Mouse (Mus musculus): ENCODE measurements around the gene Arhgef7. TPM values are rescaled to one million over a fixed set of nuclear protein-coding genes. Genes with fewer than 3 reads are reported as not detected.

The Arhgef7 gene
- polyA plus RNA-seq, 1 experiment from 2014 or later: 54.1 TPM

GRCm38 (mm10) chr8:11827312-11827711, 99.8 kb downstream of the Arhgef7 start:
- Histone ChIP-seq H3K27ac (ENCODE audit: low read length) (no peak overlapping the region), H3K4me3 (ENCODE audit: low read length) (no peak overlapping the region), H3K27me3 (ENCODE audit: control insufficient read depth, insufficient read depth, low read length) (no peaks in the 10 kb centered on the region), H3K4me2 (ENCODE audit: low read depth, low read length) (no peak overlapping the region), H3K36me3 (ENCODE audit: control insufficient read depth, insufficient read depth) (peaks cover 30% of the 10 kb centered on the region), H3K9me3 (replicated peaks; ENCODE audit: control insufficient read depth, low read length) (no peaks in the 10 kb centered on the region), H3K9ac (ENCODE audit: low read length) (no peak overlapping the region), H3K4me1 (ENCODE audit: control insufficient read depth, insufficient read depth, low read length) (peaks cover 12% of the 10 kb centered on the region)
- 61% methylated on average over 3 of the region's 3 CpGs for WGBS
- no peak for ATAC-seq (replicated peaks; ENCODE audit: extremely low read depth, insufficient read depth, low FRiP score)

DNA sequence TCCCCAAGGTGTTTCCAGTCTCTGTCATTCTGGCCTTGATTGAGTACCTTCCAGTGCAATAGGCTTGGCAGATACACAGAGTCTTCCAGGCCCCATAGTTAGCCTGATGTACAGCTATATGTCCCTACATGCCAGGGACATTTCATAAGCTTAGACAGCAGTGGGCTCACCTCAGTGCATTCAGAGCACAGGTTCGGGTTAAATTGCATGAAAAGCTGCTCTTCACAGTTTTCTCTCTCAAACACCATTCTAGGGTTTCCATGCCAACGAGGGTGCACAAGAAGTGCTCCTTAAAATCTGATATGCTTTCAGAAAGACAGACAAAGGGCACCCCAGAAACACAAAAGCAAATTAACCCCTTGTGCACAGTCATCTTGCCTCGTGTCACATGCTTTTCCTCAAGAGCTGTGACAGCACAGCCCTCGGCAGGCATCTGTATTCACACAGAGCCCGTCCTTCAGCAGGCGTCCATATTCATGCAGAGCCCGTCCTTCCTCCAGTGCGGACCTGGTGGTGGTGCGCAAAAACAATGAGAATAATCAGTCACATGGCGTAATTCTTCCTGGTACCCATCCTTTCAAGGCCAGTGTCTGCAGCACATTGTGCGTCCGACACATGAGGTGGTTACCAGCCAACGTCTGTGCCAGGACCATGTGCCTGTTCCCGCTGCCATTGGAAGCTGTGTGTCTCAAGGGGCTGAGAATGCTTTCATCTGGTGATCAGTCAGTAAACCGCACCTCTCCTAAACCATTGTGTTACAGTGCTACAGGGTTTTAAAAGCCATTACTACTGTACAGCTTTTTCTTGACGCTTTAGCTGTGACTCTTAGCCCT, 102.9 kb downstream of the Arhgef7 start:
- H3K4me1 ChIP-seq (ENCODE audit: control insufficient read depth, insufficient read depth, low read length): no peaks in the 10 kb centered on the region
- no peak overlapping the region for H3K4me3 ChIP-seq (ENCODE audit: low read length)
- H3K4me2 ChIP-seq (ENCODE audit: low read depth, low read length): no peak overlapping the region
- 77% methylated on average over 16 of the region's 16 CpGs for WGBS
- H3K27me3 ChIP-seq (ENCODE audit: control insufficient read depth, insufficient read depth, low read length): no peaks in the 10 kb centered on the region
- no peak overlapping the region for H3K9ac ChIP-seq (ENCODE audit: low read length)
- peaks cover 35% of the 10 kb centered on the region for H3K36me3 ChIP-seq (ENCODE audit: control insufficient read depth, insufficient read depth)
- ATAC-seq (replicated peaks; ENCODE audit: extremely low read depth, insufficient read depth, low FRiP score): no peak
- no peaks in the 10 kb centered on the region for H3K9me3 ChIP-seq (replicated peaks; ENCODE audit: control insufficient read depth, low read length)
- H3K27ac ChIP-seq (ENCODE audit: low read length): no peak overlapping the region

DNA sequence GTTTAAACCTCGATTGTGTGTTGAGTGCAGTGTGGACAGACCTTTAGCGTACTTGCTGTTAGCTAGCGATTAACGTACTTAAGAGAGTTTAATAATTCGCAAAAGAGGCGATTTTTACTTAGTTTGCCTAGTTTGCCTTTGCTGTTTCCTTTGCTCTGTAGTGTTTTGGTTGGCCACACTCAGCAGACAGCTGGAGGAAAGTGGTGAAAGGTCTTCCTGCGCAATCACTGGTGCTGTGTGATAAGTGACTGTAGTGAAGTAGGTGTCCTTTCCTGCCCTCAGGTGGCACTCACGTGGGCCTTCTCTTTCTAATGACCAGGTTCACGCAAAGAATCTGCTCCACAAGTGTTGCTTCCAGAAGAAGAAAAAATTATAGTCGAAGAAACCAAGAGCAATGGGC, 103.7 kb downstream of the Arhgef7 start:
- WGBS: 71% methylated on average over 10 of the region's 10 CpGs
- H3K36me3 ChIP-seq (ENCODE audit: control insufficient read depth, insufficient read depth): peaks cover 35% of the 10 kb centered on the region

GRCm38 (mm10) chr8:11831939-11832338, 104.4 kb downstream of the Arhgef7 start:
- Histone ChIP-seq H3K4me2 (ENCODE audit: low read depth, low read length) (no peak overlapping the region), H3K4me1 (ENCODE audit: control insufficient read depth, insufficient read depth, low read length) (no peaks in the 10 kb centered on the region), H3K9ac (ENCODE audit: low read length) (no peak overlapping the region), H3K4me3 (ENCODE audit: low read length) (no peak overlapping the region), H3K9me3 (replicated peaks; ENCODE audit: control insufficient read depth, low read length) (no peaks in the 10 kb centered on the region), H3K27ac (ENCODE audit: low read length) (no peak overlapping the region), H3K27me3 (ENCODE audit: control insufficient read depth, insufficient read depth, low read length) (no peaks in the 10 kb centered on the region), H3K36me3 (ENCODE audit: control insufficient read depth, insufficient read depth) (peaks cover 33% of the 10 kb centered on the region)
- no peak for ATAC-seq (replicated peaks; ENCODE audit: extremely low read depth, insufficient read depth, low FRiP score)
- 84% methylated on average over 5 of the region's 5 CpGs for WGBS

More for the DNA sequence above, 103.7 kb downstream of the Arhgef7 start:
- H3K4me2 ChIP-seq (ENCODE audit: low read depth, low read length): no peak overlapping the region
- H3K4me1 ChIP-seq (ENCODE audit: control insufficient read depth, insufficient read depth, low read length): no peaks in the 10 kb centered on the region
- no peaks in the 10 kb centered on the region for H3K27me3 ChIP-seq (ENCODE audit: control insufficient read depth, insufficient read depth, low read length)
- no peak for ATAC-seq (replicated peaks; ENCODE audit: extremely low read depth, insufficient read depth, low FRiP score)
- no peaks in the 10 kb centered on the region for H3K9me3 ChIP-seq (replicated peaks; ENCODE audit: control insufficient read depth, low read length)
- no peak overlapping the region for H3K9ac ChIP-seq (ENCODE audit: low read length)
- no peak overlapping the region for H3K4me3 ChIP-seq (ENCODE audit: low read length)
- H3K27ac ChIP-seq (ENCODE audit: low read length): no peak overlapping the region

DNA sequence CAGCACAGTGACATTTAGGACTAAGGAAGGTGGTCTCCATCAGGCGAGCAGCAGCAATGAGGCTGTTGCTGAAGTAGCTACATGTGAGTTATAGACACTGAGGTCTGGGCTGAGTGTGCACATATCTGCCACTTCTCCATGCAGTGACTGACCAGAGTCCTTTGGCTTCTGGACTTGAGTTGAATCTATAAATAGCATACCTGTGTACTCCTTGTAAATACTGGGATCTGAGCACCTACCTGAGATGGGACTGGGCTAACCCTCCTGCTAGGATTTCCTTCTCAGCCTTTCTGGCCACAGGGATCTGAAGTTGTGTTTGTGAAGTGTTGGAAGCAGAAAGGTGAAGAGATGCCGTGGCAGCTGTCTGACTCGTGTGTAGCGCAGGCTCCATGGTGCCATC, 105.6 kb downstream of the Arhgef7 start:
- H3K4me1 ChIP-seq (ENCODE audit: control insufficient read depth, insufficient read depth, low read length): no peaks in the 10 kb centered on the region
- no peaks in the 10 kb centered on the region for H3K9me3 ChIP-seq (replicated peaks; ENCODE audit: control insufficient read depth, low read length)
- no peak overlapping the region for H3K4me3 ChIP-seq (ENCODE audit: low read length)
- no peak for ATAC-seq (replicated peaks; ENCODE audit: extremely low read depth, insufficient read depth, low FRiP score)
- WGBS: 90% methylated on average over 4 of the region's 4 CpGs
- no peak overlapping the region for H3K4me2 ChIP-seq (ENCODE audit: low read depth, low read length)
- H3K36me3 ChIP-seq (ENCODE audit: control insufficient read depth, insufficient read depth): peaks cover 29% of the 10 kb centered on the region
- H3K9ac ChIP-seq (ENCODE audit: low read length): no peak overlapping the region
- H3K27ac ChIP-seq (ENCODE audit: low read length): no peak overlapping the region
- no peaks in the 10 kb centered on the region for H3K27me3 ChIP-seq (ENCODE audit: control insufficient read depth, insufficient read depth, low read length)

GRCm38 (mm10) chr8:11834200-11834599, 106.7 kb downstream of the Arhgef7 start:
- Histone ChIP-seq H3K9me3 (replicated peaks; ENCODE audit: control insufficient read depth, low read length) (no peaks in the 10 kb centered on the region), H3K4me3 (ENCODE audit: low read length) (no peak overlapping the region), H3K4me2 (ENCODE audit: low read depth, low read length) (no peak overlapping the region), H3K36me3 (ENCODE audit: control insufficient read depth, insufficient read depth) (peaks cover 26% of the 10 kb centered on the region), H3K9ac (ENCODE audit: low read length) (no peak overlapping the region), H3K4me1 (ENCODE audit: control insufficient read depth, insufficient read depth, low read length) (no peaks in the 10 kb centered on the region), H3K27ac (ENCODE audit: low read length) (no peak overlapping the region), H3K27me3 (ENCODE audit: control insufficient read depth, insufficient read depth, low read length) (no peaks in the 10 kb centered on the region)
- ATAC-seq (replicated peaks; ENCODE audit: extremely low read depth, insufficient read depth, low FRiP score): no peak
- WGBS: 85% methylated on average over 5 of the region's 5 CpGs

- Histone ChIP-seq H3K9me3 (replicated peaks; ENCODE audit: control insufficient read depth, low read length) (no peaks in the 10 kb centered on the region), H3K4me2 (ENCODE audit: low read depth, low read length) (no peak overlapping the region), H3K27me3 (ENCODE audit: control insufficient read depth, insufficient read depth, low read length) (no peaks in the 10 kb centered on the region), H3K9ac (ENCODE audit: low read length) (no peak overlapping the region), H3K4me3 (ENCODE audit: low read length) (no peak overlapping the region), H3K27ac (ENCODE audit: low read length) (no peak overlapping the region), H3K36me3 (ENCODE audit: control insufficient read depth, insufficient read depth) (peaks cover 26% of the 10 kb centered on the region), H3K4me1 (ENCODE audit: control insufficient read depth, insufficient read depth, low read length) (no peaks in the 10 kb centered on the region)
- ATAC-seq (replicated peaks; ENCODE audit: extremely low read depth, insufficient read depth, low FRiP score): no peak
- 86% methylated on average over 16 of the region's 16 CpGs for WGBS
These were observed 107.2 kb downstream of the Arhgef7 start for GRCm38 (mm10) chr8:11834691-11835090.

DNA sequence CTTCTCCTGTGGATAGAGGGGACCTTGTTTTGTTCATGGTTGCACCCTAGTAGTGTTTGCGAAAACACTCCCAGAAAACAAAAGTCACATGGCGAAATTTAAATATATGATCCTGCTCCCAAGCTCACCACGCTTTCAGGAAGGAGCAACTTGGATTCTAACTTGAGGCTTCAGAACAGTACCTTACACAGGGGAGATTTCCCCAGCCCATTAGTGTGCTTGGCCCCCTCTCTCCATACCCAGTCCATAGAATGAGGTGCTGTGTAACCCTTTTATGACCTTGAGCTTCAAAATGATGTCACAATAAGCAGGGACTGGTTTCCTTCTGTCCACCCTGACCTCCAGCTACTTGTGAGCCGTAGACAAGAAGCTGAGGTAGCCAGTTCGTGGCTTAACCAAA, 112.7 kb downstream of the Arhgef7 start, which contains the start of gene Tex29:
Tex29 (plus strand) TSS at position 301 of the 400 bp plus-strand sequence.
- H3K9ac ChIP-seq (ENCODE audit: low read length): no peak within 1 kb of the TSS; the same call in none of the 2 replicates
- H3K4me1 ChIP-seq (ENCODE audit: control insufficient read depth, insufficient read depth, low read length): peaks cover 17% of the 10 kb centered on the region
- H3K27me3 ChIP-seq (ENCODE audit: control insufficient read depth, insufficient read depth, low read length): no peaks in the 10 kb centered on the region
- H3K36me3 ChIP-seq (ENCODE audit: control insufficient read depth, insufficient read depth): peaks cover under 1% of the 10 kb centered on the region
- 80% methylated on average over 5 of the region's 5 CpGs for WGBS
- H3K27ac ChIP-seq (ENCODE audit: low read length): peak within 1 kb of the TSS; percentile 75
- no peak for ATAC-seq (replicated peaks; ENCODE audit: extremely low read depth, insufficient read depth, low FRiP score)
- H3K9me3 ChIP-seq (replicated peaks; ENCODE audit: control insufficient read depth, low read length): no peaks in the 10 kb centered on the region
- H3K4me3 ChIP-seq (ENCODE audit: low read length): no peak within 1 kb of the TSS
- peak within 1 kb of the TSS; percentile 45; the same call in 1 of the 2 replicates for H3K4me2 ChIP-seq (ENCODE audit: low read depth, low read length)

- WGBS: 9% methylated on average over 8 of the region's 8 CpGs
- peak; percentile 56 for ATAC-seq (replicated peaks; ENCODE audit: extremely low read depth, insufficient read depth, low FRiP score)
- Histone ChIP-seq H3K4me1 (ENCODE audit: control insufficient read depth, insufficient read depth, low read length) (peaks cover 17% of the 10 kb centered on the region), H3K9ac (ENCODE audit: low read length) (peak overlapping the region; percentile 49), H3K4me2 (ENCODE audit: low read depth, low read length) (peak overlapping the region; percentile 45), H3K27me3 (ENCODE audit: control insufficient read depth, insufficient read depth, low read length) (no peaks in the 10 kb centered on the region), H3K4me3 (ENCODE audit: low read length) (no peak overlapping the region), H3K27ac (ENCODE audit: low read length) (peak overlapping the region; percentile 75), H3K36me3 (ENCODE audit: control insufficient read depth, insufficient read depth) (no peaks in the 10 kb centered on the region), H3K9me3 (replicated peaks; ENCODE audit: control insufficient read depth, low read length) (no peaks in the 10 kb centered on the region)
These were observed 114.0 kb downstream of the Arhgef7 start for GRCm38 (mm10) chr8:11841571-11841970.
